Mouse (Mus musculus) c-Kit-positive CD71-positive TER-119-positive erythroid progenitor cells, embryonic 14.5 days (primary cell): ENCODE data around the gene Psrc1.
A peak's percentile ranks its signal among the peaks of the same experiment; 100 is the strongest.

Experiments used
- DNase-seq: peaks from one replicate; pipeline ENCODE4 v3.0.0-alpha.2; 2013; ENCODE audit warnings: low spot score

Gene Psrc1

DNA sequence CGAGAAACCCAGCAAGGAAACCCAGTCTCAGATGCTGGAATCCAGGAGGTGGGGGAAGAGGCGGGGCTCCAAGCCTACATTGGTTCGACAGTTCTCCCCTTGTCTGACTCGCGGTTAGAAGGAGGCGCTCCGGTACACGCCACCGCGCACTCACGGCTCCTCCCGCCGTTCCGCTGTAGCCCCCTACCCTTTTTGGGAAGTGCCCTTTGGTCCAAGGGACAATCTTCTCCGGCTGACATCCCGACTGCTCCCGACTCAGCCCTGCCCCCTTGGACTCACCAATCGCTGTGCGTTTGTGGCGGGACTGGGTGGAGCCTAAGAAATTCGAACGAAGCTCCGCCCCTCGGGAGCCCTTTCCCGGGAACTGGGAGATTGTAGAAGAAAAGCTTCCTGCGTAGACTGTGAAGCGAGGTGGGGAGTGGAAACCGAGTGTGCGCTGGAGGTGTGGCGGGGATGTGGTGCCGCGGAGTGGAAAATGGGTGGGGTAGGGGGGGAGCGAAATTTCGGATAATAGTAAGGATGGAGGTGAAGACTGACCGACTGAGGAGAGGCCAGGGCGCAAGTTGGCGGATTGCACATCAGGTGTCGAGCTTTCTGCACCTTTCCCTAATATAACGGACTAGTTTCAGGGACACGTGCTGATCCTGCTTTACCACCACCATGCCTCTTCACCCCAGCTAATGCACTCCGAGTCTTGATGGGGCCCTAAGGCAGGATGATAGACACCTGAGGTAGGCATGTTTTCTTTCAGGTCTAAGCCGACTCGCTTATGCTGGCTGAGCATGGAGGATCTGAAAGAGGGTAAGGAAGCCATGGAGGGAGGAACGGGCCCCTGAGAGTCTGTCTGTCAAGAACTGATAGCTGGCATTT is at the start of gene Psrc1:
Gene Psrc1, plus strand, starts transcription at position 355 of the 870 bp plus-strand sequence.
- peak; percentile 86 for DNase-seq

DNA sequence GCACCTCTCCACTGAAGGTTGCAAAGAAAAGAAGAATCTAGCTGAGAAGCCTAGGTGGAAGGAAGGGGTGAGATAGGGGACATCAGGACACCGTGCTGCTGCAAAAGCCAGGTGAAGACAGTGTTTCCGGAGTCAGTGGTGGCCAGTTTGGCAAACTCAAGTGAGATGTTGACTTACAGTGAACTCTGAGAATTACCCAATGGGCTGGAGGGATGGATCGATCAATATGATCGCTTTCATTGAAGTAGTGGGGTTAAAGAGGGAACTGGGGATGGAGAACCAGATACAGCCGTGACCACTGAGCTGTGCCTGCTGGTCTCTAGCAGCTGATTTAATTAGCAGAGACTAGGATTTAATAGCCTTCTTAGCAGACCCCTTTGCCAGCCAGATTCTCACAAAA is 46.8 kb upstream of the Psrc1 start:
- no peak for DNase-seq

DNA sequence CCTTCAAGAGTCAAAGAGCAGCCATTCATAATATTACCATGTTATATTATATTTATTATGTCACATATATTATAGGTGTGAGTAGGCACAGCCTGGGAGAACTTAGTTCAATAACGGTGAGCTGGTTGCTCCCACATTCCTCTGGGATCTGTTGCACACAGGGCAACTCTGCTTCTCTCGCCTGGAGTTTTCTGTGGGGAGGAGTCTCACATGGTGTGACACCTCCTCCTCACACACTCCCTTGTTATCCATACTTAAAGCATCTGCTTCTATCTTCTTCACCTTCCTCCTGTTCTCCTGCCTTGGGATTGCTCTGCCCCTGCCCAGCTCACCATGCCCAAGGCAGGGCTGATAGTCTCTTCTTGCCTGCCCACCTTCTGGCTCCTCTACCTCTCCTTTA is 42.6 kb upstream of the Psrc1 start:
- no peak for DNase-seq

DNA sequence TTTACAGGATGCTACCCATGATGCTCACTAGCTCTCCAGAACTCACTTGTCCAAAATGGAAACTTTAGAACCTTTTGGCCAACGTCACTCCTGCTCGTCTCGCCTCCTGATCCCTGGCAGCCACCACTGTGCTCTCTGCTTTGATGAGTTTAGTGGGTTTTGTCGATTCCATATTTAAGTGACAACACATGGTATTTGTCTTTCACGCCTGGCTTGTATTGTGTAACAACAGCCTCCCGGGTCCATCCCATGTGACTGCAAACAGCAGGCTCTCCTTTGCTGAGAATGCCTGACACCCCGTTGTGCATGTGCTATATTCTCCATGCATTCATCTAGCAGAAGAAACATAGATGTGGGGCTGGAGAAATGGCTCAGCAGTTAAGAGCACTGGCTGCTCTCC is 41.5 kb upstream of the Psrc1 start:
- no peak for DNase-seq

DNA sequence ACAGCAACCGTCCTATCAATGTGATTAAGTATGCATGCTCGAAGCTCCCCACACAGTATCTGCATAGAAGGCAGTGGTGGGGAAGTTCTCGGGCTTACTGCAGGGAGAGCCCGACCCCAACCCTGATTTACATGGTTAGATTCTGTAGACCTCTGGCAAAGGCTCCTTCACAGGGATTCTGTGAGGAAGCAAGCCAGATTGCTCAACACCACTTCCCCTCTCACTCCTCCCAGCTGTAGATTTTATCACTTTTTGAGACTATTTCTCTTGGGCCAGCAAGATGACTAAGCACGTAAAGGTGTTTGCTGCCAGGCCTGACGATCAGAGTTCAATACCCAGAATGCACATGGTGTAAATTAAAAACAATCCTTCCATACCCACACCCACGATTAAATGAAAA is 37.8 kb upstream of the Psrc1 start:
- DNase-seq, result no peak

DNA sequence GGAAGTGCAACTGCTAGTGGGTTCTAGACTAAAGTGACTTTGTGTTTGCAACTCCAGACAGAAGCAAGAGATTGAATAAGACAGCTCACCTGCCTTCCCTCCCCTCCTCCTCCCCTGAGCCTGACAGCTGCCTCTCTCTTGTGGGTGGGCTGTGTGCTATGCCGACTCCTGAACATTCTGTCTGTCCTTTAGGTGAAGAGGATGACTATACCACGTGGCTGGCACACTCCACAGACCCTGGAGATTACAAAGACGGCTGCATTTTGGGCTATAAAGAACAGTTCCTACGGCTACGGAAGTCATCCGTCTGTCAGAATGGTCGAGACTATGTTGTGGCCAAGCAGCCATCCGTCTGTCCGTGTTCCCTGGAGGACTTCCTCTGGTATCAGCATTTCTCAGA is 35.3 kb upstream of the Psrc1 start:
- DNase-seq, result no peak

DNA sequence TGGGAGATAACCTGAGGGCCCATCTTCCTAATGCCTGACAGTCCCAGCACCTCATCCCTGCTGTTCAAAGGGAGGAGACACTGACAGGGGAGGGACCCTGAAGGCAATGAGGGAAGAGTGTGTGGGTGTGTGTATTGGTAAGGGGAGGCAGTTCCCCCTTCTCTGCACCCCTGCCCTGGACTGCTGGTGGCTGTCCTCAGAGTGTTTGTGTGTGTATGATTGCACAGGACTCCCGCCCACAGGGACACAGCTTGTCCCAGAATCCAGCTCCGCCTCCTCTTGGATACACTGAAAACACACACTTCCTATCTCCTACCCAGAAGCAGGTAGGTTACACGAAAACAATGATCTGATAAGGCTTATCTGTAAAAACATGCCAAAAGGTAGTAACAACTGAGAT is 28.4 kb upstream of the Psrc1 start:
- DNase-seq, result no peak

DNA sequence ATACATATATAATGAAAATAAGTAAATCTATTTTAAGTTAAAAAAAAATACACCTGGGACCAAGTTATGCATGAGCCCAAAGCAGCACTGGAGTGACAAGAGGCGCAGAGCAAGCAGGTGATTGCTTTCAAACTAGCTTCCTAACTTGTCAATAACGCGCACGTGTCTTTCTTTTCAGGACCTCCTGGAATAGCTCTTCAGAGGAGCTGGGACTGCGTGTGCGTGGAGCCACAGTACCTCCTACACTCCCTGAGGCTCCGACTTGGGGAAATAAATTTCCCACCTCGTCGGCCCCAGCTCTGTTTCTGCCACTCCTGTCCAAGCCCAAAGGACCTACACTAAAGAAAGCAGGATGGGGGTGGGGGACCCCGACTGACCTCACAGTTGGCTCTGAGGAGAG is 26.6 kb upstream of the Psrc1 start:
- no peak for DNase-seq

DNA sequence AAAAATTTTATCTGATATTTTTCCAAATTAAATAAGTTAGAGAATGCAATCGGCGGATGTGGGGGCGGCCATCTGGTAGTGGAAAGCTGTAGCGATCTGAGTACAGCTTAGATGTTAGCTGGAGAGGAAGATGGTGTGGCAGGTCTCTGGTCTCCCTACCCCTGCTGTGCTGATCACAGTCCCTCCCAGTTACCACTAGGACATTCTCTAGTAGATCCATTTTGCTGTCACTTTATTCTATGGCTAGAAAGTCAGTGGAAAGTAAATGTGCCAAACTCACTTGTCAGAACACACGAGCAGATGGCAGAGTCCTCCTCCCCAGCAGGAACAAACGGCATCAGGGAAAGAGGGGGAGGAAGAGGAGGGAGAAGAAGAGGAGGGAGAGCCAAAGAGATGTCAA is 25.2 kb upstream of the Psrc1 start:
- DNase-seq, result no peak

DNA sequence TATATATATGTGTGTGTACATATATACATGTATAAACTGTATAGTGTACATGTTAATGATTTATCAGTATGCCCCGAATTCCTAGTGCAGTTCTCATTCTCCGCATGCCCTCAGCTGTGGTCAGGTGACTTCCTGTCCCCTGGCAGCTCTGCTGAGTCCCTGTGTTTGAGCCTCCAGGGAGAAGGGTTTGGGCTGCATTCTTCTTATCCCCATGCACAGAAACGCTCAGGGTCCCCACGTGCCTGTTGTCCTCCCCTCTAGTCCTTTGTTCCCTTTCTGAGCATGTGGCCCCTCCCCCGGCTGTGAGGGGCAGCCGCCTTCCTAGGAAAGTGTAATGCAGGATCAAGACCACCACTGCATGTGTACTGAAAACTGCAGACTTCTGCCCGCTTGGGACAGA is 22.7 kb upstream of the Psrc1 start:
- DNase-seq, result no peak

DNA sequence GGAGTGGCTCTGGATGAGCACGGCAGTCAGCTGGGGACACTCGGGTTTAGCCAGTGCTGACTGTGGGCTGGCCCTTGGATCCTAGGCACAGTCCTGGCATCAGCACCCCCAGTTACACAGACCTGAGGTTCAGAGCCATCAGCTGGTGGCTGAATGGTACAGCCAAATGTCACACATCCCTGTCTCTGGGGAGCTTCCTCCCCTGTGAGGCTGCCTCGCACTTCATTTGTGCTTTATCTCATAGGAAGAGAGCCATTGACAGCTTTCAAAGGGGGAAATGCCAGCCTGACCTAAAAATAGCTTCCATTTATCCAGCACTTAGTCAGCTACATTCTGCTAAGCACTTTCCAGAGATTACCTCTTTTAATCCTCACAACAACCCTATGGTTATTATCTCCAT is 20.0 kb upstream of the Psrc1 start:
- DNase-seq, result no peak

DNA sequence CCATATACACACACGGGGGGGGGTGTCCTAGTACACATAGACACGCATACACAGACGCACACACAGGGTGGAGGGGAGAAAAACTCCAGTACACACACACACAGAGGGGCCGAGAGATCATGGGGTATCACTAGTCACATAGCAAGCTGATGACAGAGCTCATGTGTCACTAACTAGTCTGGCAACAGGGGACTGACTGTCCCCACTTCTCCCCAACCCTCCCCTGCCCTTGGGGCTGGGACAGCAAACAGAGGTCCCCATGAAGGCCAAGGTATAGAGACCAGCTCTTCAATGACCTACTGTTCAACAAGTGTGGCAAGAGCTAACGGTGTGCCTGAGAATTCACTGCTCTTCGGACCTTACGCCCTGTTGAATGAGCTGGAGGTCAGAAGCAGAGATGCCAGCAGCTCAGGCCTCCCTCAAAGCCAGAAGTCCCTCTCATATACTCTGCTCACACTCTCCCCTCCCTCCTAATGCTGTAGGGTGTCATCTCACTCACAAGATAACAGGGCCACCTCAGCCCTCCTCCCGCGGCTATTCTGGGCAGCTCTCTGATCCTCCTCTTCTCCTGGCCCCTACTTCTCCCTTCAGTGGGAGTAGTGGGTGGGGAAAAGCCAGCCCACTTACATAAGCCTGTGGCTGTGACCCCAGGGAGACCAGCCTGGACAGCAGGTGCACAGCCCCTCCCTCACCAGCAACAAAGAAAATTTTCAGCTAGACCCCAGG is 19.2 kb upstream of the Psrc1 start, which contains the start of gene Mybphl:
Gene Mybphl, plus strand, starts transcription at position 642 of the 726 bp plus-strand sequence.
- DNase-seq, result no peak

DNA sequence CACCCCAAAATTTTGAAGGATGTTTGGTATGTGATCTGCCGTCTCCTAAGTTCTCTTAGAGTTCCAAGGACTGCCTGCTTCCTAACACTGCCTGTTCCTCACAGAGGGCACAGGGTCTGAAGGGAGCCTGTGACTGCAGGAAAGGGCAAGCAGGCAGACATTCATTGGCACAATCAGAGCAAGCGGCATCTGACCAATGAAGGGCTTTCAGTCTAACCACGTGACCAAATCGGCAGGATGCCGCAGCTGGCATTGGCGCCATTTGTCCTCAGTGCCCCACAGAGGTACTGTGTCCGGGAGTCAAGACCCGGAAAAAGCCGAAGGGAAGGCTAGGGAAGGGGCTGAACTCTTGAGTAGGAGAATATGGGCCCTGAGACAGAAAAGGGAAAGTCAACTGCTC is 16.5 kb upstream of the Psrc1 start:
- DNase-seq, result no peak

DNA sequence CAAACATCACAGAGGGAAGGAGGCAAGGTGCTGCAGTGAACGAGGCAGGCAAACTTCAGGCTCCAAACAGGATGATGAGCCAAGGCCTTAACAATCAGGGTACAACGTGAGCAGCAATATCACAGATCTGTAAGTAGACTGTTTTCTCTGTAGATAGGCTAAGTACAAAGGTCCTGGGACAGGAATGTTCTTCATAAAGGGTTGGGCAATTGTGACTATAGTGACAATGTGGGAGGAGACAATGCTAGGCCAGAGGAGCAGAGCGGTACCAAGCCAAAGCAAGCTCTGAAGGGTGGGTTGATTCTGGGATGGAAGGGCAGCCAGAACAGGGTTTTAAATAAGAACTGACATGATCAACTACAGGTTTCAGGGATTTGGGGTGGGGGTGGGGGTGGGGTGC is 15.8 kb upstream of the Psrc1 start:
- no peak for DNase-seq

DNA sequence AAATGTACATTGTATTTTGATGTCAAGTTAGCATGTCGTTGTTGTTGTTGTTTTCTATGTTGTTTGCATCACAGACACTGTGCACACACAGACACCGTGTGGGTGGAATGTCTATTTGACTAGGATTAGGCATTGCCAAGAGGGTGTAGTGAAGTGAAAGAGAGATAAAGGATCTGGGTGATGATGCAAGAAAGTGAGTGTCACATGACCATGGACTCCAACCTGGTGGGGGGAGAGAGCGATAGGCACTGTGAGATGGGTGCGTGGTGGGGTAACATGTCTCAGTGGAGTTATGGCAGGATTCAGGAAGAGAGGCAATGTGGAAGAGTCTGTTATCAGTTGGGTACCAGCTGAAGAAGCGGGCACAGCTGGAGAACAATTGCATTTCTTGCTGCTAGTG is 14.9 kb upstream of the Psrc1 start:
- no peak for DNase-seq

DNA sequence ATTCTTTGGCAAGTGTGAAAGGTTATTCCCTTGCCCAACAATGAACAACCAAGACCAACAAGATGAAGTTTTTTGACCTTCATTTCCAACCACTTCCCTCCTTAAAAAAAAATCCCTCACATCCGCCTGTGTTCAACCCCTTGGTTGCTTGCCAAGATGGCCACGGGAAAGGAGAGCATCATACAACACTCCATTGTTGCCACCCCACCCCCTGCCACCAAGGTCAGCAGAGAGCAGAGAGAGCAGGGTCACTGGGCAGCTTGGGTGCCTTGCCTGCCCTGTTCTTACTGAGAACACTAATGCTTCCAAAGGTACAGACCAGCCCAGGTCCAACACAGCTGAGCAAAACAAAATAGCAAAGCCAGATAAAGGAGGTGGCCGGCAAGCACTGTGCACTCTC is 11.4 kb upstream of the Psrc1 start:
- DNase-seq, result no peak

DNA sequence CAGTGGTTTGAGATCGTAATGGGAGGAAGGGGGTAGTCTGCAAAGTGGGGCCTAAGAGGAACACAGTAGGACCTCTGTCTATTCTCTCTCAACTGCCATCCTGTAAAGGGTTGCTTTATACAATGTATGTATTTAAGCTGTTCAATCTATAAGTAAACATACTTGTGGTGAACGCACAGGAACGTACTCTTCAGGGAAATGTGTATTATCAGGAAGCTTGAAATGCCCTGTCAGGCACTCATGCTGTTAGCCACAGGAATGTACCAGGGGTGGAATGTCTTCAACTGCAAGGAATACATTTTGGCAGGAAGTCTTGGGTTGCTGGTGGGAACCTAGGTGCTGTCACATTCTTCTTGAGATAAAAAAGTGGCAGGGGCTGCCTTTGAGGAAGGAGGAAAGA is 10.9 kb upstream of the Psrc1 start:
- DNase-seq, result no peak

DNA sequence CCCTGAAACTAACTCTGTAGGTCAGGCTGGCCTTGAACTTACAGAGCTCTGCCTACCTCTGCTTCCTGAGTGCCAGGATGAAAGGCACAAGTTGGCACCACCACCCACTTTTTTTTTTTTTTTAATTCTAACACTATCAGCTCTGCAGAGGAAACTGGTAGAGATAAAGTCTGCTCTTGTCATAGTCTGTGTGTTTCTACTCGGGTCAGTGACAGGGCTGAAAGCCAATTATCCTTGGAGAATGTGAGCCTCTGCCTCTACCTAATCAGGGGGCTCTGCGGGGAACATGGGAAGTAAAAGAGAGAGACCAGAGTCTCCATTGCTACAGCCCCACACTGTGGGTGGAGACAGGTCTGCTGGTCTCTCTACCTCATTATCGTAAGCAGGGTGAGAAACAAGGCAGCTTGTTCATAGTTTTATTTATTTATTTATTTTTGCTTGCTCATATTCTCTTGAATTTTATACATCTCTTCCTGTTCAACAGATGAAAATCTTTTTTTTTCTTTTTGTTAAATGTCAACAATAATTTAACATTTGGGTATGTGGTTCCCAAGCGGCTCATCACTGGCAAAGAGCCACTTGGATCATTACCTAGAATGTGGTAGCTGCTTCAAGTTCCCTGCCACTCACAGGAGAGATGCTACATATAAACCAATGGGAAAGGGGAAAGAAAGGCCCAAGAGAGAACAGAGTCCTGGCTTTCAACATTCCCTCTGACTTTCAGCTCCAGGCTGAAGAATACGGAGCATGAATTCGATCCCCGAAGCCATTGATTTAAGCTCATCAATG is 4.6 kb upstream of the Psrc1 start:
- DNase-seq, result no peak

DNA sequence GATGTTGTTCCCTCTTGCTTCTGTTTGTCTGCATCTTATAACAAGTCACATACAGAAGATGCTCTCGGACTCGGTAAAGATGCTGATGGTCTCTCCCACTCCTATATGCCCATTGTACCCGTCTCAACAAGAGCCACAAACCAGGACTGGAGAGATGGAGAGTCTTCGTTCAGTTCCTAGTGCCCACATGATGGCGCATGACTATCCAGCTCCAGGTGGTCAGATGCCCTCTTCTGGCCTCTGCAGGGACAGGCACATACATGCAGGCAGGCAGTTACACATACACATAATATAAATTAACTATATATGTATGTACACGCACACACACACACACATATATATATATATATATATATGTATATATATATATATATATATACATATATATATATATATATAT is 2.9 kb upstream of the Psrc1 start:
- DNase-seq, result no peak

DNA sequence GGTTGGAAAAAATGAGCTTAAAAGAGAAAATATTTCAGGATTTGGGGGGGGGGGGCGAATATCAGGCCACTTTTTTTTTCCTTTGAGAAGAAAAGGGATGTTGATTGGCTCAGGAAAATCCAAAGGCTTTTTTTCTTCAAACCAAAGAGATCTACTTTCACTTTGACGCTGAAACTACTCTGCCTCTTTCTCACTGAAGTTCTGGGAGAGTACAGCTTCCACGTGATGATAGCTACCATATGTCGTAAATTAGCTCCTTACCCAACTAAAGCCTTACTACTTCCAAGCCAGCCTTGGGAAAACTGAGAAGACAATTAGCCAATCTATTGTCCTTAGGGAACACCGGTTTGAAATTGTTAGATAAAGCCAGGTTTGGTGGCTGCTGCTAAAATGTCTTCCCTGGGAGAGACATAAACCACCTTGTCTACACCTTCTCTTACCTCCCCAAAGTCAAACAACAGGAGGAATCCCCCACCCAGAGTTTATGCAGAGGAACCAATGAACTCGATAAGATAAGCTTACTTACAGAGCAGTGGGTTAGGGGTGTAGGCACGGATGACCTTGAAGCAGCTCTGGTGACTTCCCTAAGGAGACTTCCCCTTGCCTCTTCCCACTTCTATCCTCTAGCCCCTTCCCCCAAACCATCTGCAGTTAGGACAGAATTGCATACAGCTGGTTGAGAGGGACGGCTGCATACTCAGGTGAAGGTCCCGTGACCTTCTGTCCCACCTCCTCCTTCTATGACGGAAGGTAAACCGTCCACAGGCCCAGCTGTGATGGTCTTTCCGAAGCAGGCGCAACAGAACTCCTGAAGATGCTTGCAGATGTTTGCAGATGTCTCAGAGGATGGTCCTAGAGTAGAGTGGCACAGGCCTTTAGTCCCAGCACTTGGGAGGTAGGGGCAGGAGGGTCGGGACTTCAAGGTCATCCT is 1.4 kb upstream of the Psrc1 start:
- DNase-seq, result no peak

DNA sequence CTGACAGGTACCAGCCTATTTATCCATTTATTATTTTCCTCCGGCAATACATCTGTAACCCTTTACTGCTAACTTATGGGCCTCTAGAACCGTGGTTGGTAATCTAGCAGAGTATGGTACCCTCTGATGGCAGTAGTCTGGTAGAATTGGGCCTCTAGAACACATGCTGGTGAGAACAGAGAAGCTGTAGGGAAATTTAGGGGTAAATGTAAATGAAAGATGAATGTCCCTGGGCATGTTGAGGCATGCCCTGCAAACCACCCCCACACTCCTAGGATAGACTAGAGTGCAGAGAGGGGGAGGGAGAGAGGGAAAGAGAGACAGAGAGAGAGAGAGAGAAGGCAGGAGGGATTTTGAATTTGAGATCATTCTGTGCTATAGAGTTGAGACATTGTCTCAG is 786 bp downstream of the Psrc1 start:
- no peak for DNase-seq

DNA sequence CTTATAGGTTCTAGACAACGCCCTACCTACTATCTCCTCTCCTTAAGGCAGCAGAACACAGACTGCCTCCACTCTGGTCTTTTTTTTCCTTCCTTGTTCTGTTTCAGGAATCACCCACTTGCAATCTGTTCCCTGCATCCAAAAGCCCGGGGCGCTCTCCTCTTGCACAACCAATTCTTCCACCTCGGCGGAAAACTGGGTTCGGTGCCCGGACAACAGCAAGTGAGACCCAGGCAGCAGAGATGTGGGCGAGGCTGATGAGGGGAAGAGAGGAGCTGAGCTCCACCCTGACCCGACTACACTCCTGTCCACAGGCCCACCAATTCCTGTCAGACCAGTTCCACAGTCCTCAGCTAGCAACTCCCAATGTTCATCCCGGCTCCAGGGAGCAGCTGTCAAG is 2.5 kb downstream of the Psrc1 start:
- DNase-seq, result no peak
